Mouse (Mus musculus): ENCODE measurements around the gene Pgc. TPM values are rescaled to one million over a fixed set of nuclear protein-coding genes. Genes with fewer than 3 reads are reported as not detected.

The Pgc gene
- polyA plus RNA-seq, 1 experiment from 2014 or later = 0.16 TPM

DNA sequence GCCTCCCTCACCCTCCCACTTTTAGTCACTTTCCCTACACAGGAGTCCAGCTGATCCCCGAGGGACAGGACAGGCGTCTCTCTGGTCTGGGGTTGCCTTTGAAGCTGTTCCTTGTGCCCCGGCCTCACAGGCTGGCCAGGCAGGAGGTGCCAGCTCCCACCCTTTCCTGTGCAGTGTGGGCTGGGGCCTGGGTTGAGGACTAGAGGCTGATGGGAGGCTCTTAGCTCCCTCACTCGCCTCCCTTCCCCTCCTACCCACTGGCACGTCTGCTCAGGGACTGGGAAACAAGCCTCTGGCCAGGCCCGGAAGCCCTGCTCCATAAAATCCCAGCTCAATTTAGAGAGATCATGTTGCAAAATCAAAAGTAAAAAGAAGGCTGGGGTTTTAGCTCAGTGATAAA is 47.0 kb downstream of the Pgc start:
- no peaks in the 10 kb centered on the region for H3K27me3 ChIP-seq
- no peak overlapping the region for H3K4me2 ChIP-seq
- H3K36me3 ChIP-seq = no peaks in the 10 kb centered on the region
- no peak overlapping the region for H3K9ac ChIP-seq
- 70% methylated on average over 6 of the region's 6 CpGs for WGBS
- no peaks in the 10 kb centered on the region for H3K4me1 ChIP-seq (replicated peaks)
- no peak overlapping the region for H3K27ac ChIP-seq (replicated peaks)
- H3K4me3 ChIP-seq = no peak overlapping the region
- no peaks in the 10 kb centered on the region for H3K9me3 ChIP-seq
- ATAC-seq (ENCODE audit: low FRiP score, low read depth) = no peak

DNA sequence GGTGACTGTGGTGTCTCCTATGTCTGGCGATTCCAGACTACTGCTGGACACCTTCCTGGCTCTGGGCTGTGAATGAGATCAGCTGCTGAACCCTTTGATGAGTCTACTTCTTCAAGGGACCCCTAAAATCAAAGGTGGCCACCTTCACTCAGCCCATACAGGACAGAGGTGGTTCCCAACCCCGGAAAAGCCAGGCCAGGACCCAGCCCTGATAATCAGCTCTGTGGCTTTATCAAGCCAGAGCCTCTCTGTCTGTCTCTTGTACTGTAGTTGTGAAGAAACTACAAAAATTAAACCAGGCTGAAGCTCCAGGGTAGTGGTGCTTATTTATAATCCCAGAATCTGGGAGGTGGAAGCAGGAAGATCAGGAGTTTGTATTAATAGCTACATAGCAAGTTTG is 50.5 kb downstream of the Pgc start:
- no peaks in the 10 kb centered on the region for H3K36me3 ChIP-seq
- H3K9me3 ChIP-seq = no peaks in the 10 kb centered on the region
- no peak overlapping the region for H3K27ac ChIP-seq (replicated peaks)
- no peaks in the 10 kb centered on the region for H3K4me1 ChIP-seq (replicated peaks)
- no peaks in the 10 kb centered on the region for H3K27me3 ChIP-seq
- H3K4me2 ChIP-seq = no peak overlapping the region
- no peak overlapping the region for H3K4me3 ChIP-seq
- ATAC-seq (ENCODE audit: low FRiP score, low read depth) = no peak
- H3K9ac ChIP-seq = no peak overlapping the region
- 84% methylated on average over 2 of the region's 2 CpGs for WGBS

DNA sequence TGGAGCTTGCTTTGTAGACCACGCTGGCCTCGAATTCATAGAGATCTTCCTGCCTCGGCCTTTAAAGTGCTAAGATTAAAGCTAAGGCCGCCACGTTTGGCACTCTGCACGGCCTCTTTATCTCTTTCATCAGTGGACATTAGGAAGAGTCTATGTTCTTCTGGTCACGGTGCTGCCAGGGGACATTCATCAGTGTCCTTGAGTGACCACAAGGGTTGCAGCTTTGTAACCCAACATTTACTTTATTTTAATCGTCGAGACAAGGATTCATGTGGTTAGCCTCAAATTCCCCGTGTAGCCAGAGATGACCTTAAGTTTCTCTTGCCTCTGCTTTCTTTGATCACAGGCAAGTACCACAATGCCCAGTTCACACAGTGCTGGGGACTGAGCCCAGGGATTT is 53.8 kb downstream of the Pgc start:
- no peak for ATAC-seq (ENCODE audit: low FRiP score, low read depth)
- Histone ChIP-seq H3K4me1 (replicated peaks) (no peaks in the 10 kb centered on the region), H3K4me3 (no peak overlapping the region), H3K36me3 (no peaks in the 10 kb centered on the region), H3K4me2 (no peak overlapping the region), H3K9ac (no peak overlapping the region), H3K27ac (replicated peaks) (no peak overlapping the region), H3K27me3 (no peaks in the 10 kb centered on the region), H3K9me3 (no peaks in the 10 kb centered on the region)
- 85% methylated on average over 10 of the region's 10 CpGs for WGBS

DNA sequence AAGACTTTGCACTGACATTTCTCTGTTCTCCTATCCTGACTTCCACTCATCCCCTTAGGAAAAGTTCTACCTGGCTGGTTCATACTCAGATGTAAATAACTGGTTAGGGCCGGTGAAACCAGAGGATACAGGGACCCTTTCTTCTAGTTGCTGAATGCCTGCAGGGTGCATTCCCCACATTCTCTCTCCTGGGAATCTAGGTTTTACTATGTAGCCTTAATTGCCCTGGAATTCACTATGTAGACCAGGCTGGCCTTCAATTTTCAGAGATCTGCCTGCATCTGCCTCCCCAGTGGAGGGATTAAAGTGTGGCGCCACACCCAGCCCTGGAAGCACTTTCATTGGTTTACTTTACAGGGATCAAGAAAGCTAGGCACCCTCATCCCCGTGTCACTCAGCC is 55.8 kb downstream of the Pgc start:
- ATAC-seq (ENCODE audit: low FRiP score, low read depth) = no peak
- Histone ChIP-seq H3K9ac (no peak overlapping the region), H3K36me3 (no peaks in the 10 kb centered on the region), H3K4me1 (replicated peaks) (no peaks in the 10 kb centered on the region), H3K27me3 (no peaks in the 10 kb centered on the region), H3K4me3 (no peak overlapping the region), H3K4me2 (no peak overlapping the region), H3K27ac (replicated peaks) (no peak overlapping the region), H3K9me3 (no peaks in the 10 kb centered on the region)
- 85% methylated on average over 3 of the region's 3 CpGs for WGBS

DNA sequence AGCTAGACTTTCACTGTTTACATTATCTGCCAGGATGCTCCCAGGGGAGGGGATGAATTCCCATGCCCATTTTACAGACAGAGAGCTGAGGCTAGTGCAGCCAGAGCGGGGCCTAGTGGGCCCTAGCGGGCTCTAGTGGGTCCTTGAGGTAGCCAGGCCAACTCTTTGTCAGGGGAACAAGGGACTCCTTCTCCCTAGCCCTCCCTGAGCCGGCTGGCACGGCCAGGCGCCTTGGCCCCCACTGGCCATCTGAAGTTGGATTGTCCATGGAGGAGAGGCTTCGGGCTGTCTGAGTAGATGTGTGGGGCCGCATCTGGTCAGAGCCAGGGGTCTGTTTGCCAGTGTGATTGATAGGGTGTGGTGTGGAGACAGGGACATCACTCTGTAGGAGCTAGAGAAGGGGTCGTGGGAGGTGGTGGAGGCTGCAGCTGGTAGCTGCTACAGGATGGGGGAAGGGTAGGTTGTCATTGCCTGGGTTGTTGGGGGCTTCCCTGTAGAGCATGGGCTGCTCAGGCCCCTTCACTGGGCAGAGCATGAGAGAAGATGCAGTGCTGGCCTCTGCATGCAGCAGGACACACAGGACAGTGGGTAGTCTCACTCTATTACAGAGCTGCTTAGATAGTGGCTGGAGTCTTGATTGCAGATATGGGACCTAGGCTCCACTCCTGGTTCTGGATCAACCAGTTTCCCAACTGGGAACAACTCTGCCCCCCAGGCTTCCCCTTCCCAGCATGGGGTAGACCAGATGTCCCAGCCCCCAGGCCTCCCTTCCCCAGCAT is 57.0 kb downstream of the Pgc start:
- no peak overlapping the region for H3K4me3 ChIP-seq
- no peaks in the 10 kb centered on the region for H3K36me3 ChIP-seq
- H3K4me2 ChIP-seq = no peak overlapping the region
- no peaks in the 10 kb centered on the region for H3K9me3 ChIP-seq
- H3K9ac ChIP-seq = no peak overlapping the region
- H3K27me3 ChIP-seq = no peaks in the 10 kb centered on the region
- no peak overlapping the region for H3K27ac ChIP-seq (replicated peaks)
- H3K4me1 ChIP-seq (replicated peaks) = no peaks in the 10 kb centered on the region
- no peak for ATAC-seq (ENCODE audit: low FRiP score, low read depth)
- 79% methylated on average over 8 of the region's 8 CpGs for WGBS

Other genes with a start within 250 kb of the Pgc start
- gene Taf8, start 224.6 kb upstream of the Pgc start, polyA plus RNA-seq (2015; fragmentation: Nextera tagmentation; extraction: Ambion mirVana) = 21.0 and 22.5 TPM in 2 replicates
- gene Ccnd3, start 221.8 kb upstream of the Pgc start, polyA plus RNA-seq (2015; fragmentation: Nextera tagmentation; extraction: Ambion mirVana) = 88.8 and 91.0 TPM in 2 replicates
- 33.9 and 37.5 TPM in 2 replicates for gene Bysl, start 115.3 kb upstream of the Pgc start, polyA plus RNA-seq (2015; fragmentation: Nextera tagmentation; extraction: Ambion mirVana)
- 41.2 and 43.9 TPM in 2 replicates for gene Med20, start 115.3 kb upstream of the Pgc start, polyA plus RNA-seq (2015; fragmentation: Nextera tagmentation; extraction: Ambion mirVana)
- gene Gm20517, start 115.3 kb upstream of the Pgc start, polyA plus RNA-seq (2015; fragmentation: Nextera tagmentation; extraction: Ambion mirVana) = 2.0 and 2.5 TPM in 2 replicates
- gene Usp49, start 96.2 kb upstream of the Pgc start, polyA plus RNA-seq (2015; fragmentation: Nextera tagmentation; extraction: Ambion mirVana) = 6.3 and 8.2 TPM in 2 replicates
- 277 and 288 TPM in 2 replicates for gene Tomm6, start 38.5 kb upstream of the Pgc start, polyA plus RNA-seq (2015; fragmentation: Nextera tagmentation; extraction: Ambion mirVana)
- 49.3 and 52.2 TPM in 2 replicates for gene Frs3, start 37.8 kb upstream of the Pgc start, polyA plus RNA-seq (2015; fragmentation: Nextera tagmentation; extraction: Ambion mirVana)
- 1.2 and 1.5 TPM in 2 replicates for gene Gm21981, start 32.4 kb upstream of the Pgc start, polyA plus RNA-seq (2015; fragmentation: Nextera tagmentation; extraction: Ambion mirVana)
- 1.3 and 1.6 TPM in 2 replicates for gene Prickle4, start 32.1 kb upstream of the Pgc start, polyA plus RNA-seq (2015; fragmentation: Nextera tagmentation; extraction: Ambion mirVana)
- gene Tfeb, start 10.2 kb downstream of the Pgc start, polyA plus RNA-seq (2015; fragmentation: Nextera tagmentation; extraction: Ambion mirVana) = 3.6 and 4.2 TPM in 2 replicates
- 4.0 and 4.2 TPM in 2 replicates for gene Mdfi, start 107.8 kb downstream of the Pgc start, polyA plus RNA-seq (2015; fragmentation: Nextera tagmentation; extraction: Ambion mirVana)
- gene Foxp4, start 197.8 kb downstream of the Pgc start, polyA plus RNA-seq (2015; fragmentation: Nextera tagmentation; extraction: Ambion mirVana) = 34.3 and 42.2 TPM in 2 replicates